In the genomic region with DNA sequence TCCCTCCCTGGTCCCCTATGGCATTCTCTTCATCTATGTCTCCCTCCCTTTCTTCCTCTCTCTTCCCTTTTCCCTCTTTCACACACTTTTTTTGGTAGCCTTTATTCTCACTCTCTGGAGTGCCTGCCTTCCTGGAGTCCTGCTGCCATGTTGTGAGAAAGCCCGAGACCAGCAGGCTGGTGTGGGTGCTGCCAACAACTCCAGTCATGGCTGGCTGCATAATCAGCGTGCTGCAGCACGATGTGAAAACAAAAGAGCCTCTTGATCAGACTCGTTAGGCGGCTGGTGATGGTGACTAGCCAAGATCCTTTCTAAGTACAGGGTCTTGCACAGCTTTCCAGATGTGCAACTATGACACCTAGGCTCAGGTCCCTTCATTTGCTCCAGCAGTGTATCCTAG, we compare ENCODE assay signal across 22 mouse cellular contexts.
"Had no signal": no experiment of that assay in that cellular context is flagged by ENCODE, and none has a peak within 500 bp of the region (broad histone marks: within the 10 kb centered on the region; RNA-seq: fewer than 3 reads in every experiment).

No protein-coding gene starts in this region.

- H3K36me3 ChIP-seq: limb, embryonic 10.5 days; limb, embryonic 13.5 days; liver, embryonic 12.5 days; liver, embryonic 15.5 days; lung, embryonic 15.5 days; midbrain, embryonic 12.5 days had no signal

- H3K4me3 ChIP-seq: left cerebral cortex, adult 2 months; limb, embryonic 10.5 days; limb, embryonic 13.5 days; liver, embryonic 12.5 days; liver, embryonic 15.5 days; lung, embryonic 15.5 days; megakaryocyte, embryonic 14.5 days; midbrain, embryonic 12.5 days had no signal

- H3K4me1 ChIP-seq: liver, embryonic 12.5 days; liver, embryonic 15.5 days; lung, embryonic 15.5 days; megakaryocyte, embryonic 14.5 days had no signal

- H3K4me2 ChIP-seq: limb, embryonic 13.5 days; liver, embryonic 12.5 days; liver, embryonic 15.5 days; lung, embryonic 15.5 days; midbrain, embryonic 12.5 days had no signal

- H3K9me3 ChIP-seq: limb, embryonic 10.5 days; limb, embryonic 13.5 days; liver, embryonic 12.5 days; liver, embryonic 15.5 days; lung, embryonic 15.5 days; midbrain, embryonic 12.5 days had no signal

- ATAC-seq: intestine, embryonic 16.5 days; liver, embryonic 12.5 days; midbrain, embryonic 16.5 days had no signal

- H3K9ac ChIP-seq: limb, embryonic 13.5 days; liver, embryonic 12.5 days; liver, embryonic 15.5 days; lung, embryonic 15.5 days; midbrain, embryonic 12.5 days had no signal

- H3K27me3 ChIP-seq: limb, embryonic 13.5 days; liver, embryonic 12.5 days; liver, embryonic 15.5 days; lung, embryonic 15.5 days; midbrain, embryonic 12.5 days had no signal

- DNase-seq: kidney, adult 18-20 months; kidney, adult 9 months; kidney, postnatal 14 days; kidney, postnatal 4 days; layer of hippocampus, postnatal 36 days; liver; lung, adult 18-20 months; lung, postnatal 10 days; lung, postnatal 36 days; thymus, adult 2 months; thymus, postnatal 25 days had no signal

- H3K27ac ChIP-seq: left cerebral cortex, adult 2 months; limb, embryonic 10.5 days; limb, embryonic 13.5 days; liver, embryonic 12.5 days; liver, embryonic 15.5 days; lung, embryonic 15.5 days; midbrain, embryonic 12.5 days; stomach, postnatal 0 days had no signal
